Mouse (Mus musculus) NIH3T3 (cell line): Measurements from ENCODE around the gene Washc4.
"Not testable (repeated sequence)": the region's sequence is repeated elsewhere in the genome, so short reads cannot be mapped to it uniquely, and the experiment has no call there.

Source experiments
- DNase-seq: peaks from one replicate; pipeline ENCODE4 v3.0.0-alpha.2; 2012; ENCODE audit warnings: low read depth

Washc4 gene

GRCm38 (mm10) chr10:83543439-83544102 lies at the start of gene Washc4:
Washc4 (plus strand) TSS chr10:83543752.
- DNase-seq = peak; percentile 97

- no peak for DNase-seq
Measured at GRCm38 (mm10) chr10:83497321-83497720, 46.2 kb upstream of the Washc4 start.

GRCm38 (mm10) chr10:83508962-83509660 lies 34.4 kb upstream of the Washc4 start:
- peak; percentile 38 for DNase-seq

GRCm38 (mm10) chr10:83511304-83511703 lies 32.2 kb upstream of the Washc4 start:
- DNase-seq = no peak

GRCm38 (mm10) chr10:83513736-83514135 lies 29.8 kb upstream of the Washc4 start:
- no peak for DNase-seq

- peak; percentile 40 for DNase-seq
Measured at GRCm38 (mm10) chr10:83520990-83521389, 22.6 kb upstream of the Washc4 start.

- not testable (repeated sequence) for DNase-seq
Measured at GRCm38 (mm10) chr10:83524238-83524637, 19.3 kb upstream of the Washc4 start.

- DNase-seq = peak; percentile 26
Measured at GRCm38 (mm10) chr10:83530384-83530967, 13.1 kb upstream of the Washc4 start.

- DNase-seq = peak; percentile 92
Measured at GRCm38 (mm10) chr10:83533258-83533909, 10.2 kb upstream of the Washc4 start.

GRCm38 (mm10) chr10:83533910-83534283 lies 9.7 kb upstream of the Washc4 start, which contains the start of gene Aldh1l2:
Aldh1l2 (minus strand) TSS chr10:83534140.
- peak; percentile 94 for DNase-seq

GRCm38 (mm10) chr10:83536436-83536835 lies 7.1 kb upstream of the Washc4 start:
- DNase-seq = no peak

GRCm38 (mm10) chr10:83539311-83539980 lies 4.1 kb upstream of the Washc4 start:
- DNase-seq = no peak

- peak; percentile 50 for DNase-seq
Measured at GRCm38 (mm10) chr10:83540092-83540491, 3.5 kb upstream of the Washc4 start.

- no peak for DNase-seq
Measured at GRCm38 (mm10) chr10:83542241-83542640, 1.3 kb upstream of the Washc4 start.

GRCm38 (mm10) chr10:83544103-83544479 lies 539 bp downstream of the Washc4 start:
- peak; percentile 61 for DNase-seq

- no peak for DNase-seq
Measured at GRCm38 (mm10) chr10:83545341-83545740, 1.8 kb downstream of the Washc4 start.

GRCm38 (mm10) chr10:83563005-83563404 lies 19.5 kb downstream of the Washc4 start:
- DNase-seq = no peak

- peak; percentile 38 for DNase-seq
Measured at GRCm38 (mm10) chr10:83565449-83566441, 22.2 kb downstream of the Washc4 start.

- DNase-seq = no peak
Measured at GRCm38 (mm10) chr10:83590801-83591200, 47.2 kb downstream of the Washc4 start.

- DNase-seq = no peak
Measured at GRCm38 (mm10) chr10:83592616-83593015, 49.1 kb downstream of the Washc4 start.

GRCm38 (mm10) chr10:83594526-83594925 lies 51.0 kb downstream of the Washc4 start:
- DNase-seq = no peak
